Mouse (Mus musculus) skeletal muscle tissue, postnatal 0 days (tissue): Measurements from ENCODE around the gene Usp16. TPM values are rescaled to one million over a fixed set of nuclear protein-coding genes. Genes with fewer than 3 reads are reported as not detected.

Experiments used
- polyA plus RNA-seq: library from polyadenylated mRNA; unstranded; fragments of >200 nt; fragmentation: Nextera tagmentation; extraction: Ambion mirVana; gene quantifications from 2 replicates; pipeline ENCODE4 v1.2.1, GENCODE M21; 2015

Usp16 gene
- polyA plus RNA-seq, result 28.4 and 34.0 TPM in 2 replicates

GRCm38 (mm10) chr16:87454419-87455179, at the start of gene Usp16:
TSS of gene Usp16 (plus strand) at chr16:87454703.

GRCm38 (mm10) chr16:87432033-87432814, 22.3 kb upstream of the Usp16 start, which contains the start of gene Ltn1:
TSS of gene Ltn1 (minus strand) at chr16:87432612.

GRCm38 (mm10) chr16:87440184-87440686, 14.3 kb upstream of the Usp16 start, which contains the start of gene Rwdd2b:
TSS of gene Rwdd2b (minus strand) at chr16:87440573.

GRCm38 (mm10) chr16:87495716-87496447, 41.4 kb downstream of the Usp16 start, which contains the start of gene Cct8:
TSS of gene Cct8 (minus strand) at chr16:87495873.

Other genes starting within 250 kb of the Usp16 start
- gene N6amt1, start 100.5 kb upstream of the Usp16 start, polyA plus RNA-seq, result 18.8 and 19.2 TPM in 2 replicates
- gene Ltn1, start 22.1 kb upstream of the Usp16 start, polyA plus RNA-seq, result 11.1 and 13.1 TPM in 2 replicates
- gene Rwdd2b, start 14.1 kb upstream of the Usp16 start, polyA plus RNA-seq, result 6.5 and 6.9 TPM in 2 replicates
- 177 and 195 TPM in 2 replicates for gene Cct8, start 41.2 kb downstream of the Usp16 start, polyA plus RNA-seq
- gene Map3k7cl, start 98.6 kb downstream of the Usp16 start, polyA plus RNA-seq, result 3.5 and 5.2 TPM in 2 replicates
- gene Bach1, start 244.2 kb downstream of the Usp16 start, polyA plus RNA-seq, result 7.0 and 8.6 TPM in 2 replicates